Mouse (Mus musculus): Measurements from ENCODE around the gene Maea. TPM values are rescaled to one million over a fixed set of nuclear protein-coding genes. Genes with fewer than 3 reads are reported as not detected.
"Not testable (repeated sequence)": the region's sequence is repeated elsewhere in the genome, so short reads cannot be mapped to it uniquely, and the experiment has no call there.

Maea gene
- total RNA-seq (2017), result 240 and 243 TPM in 2 replicates

- peak; percentile 100 for ATAC-seq (replicated peaks in 1 of 2; ENCODE audit: insufficient read depth in 1 of 2, low FRiP score in 2 of 2, low TSS enrichment in 1 of 2, low read depth in 1 of 2, poor library complexity in 2 of 2, severe bottlenecking in 2 of 2)
These were observed at the start of gene Maea for GRCm38 (mm10) chr5:33335273-33335976. Gene Maea (plus strand): TSS chr5:33335509.

- ATAC-seq (replicated peaks in 1 of 2; ENCODE audit: insufficient read depth in 1 of 2, low FRiP score in 2 of 2, low TSS enrichment in 1 of 2, low read depth in 1 of 2, poor library complexity in 2 of 2, severe bottlenecking in 2 of 2), result no peak
These were observed 41.4 kb upstream of the Maea start for GRCm38 (mm10) chr5:33293796-33294430.

- ATAC-seq (replicated peaks in 1 of 2; ENCODE audit: insufficient read depth in 1 of 2, low FRiP score in 2 of 2, low TSS enrichment in 1 of 2, low read depth in 1 of 2, poor library complexity in 2 of 2, severe bottlenecking in 2 of 2), result 0 out of 4 replicates have a peak, but pooled peaks of 1 of the 2 experiments have one; percentile 36
These were observed 38.1 kb upstream of the Maea start for GRCm38 (mm10) chr5:33297164-33297563.

- no peak for ATAC-seq (replicated peaks in 1 of 2; ENCODE audit: insufficient read depth in 1 of 2, low FRiP score in 2 of 2, low TSS enrichment in 1 of 2, low read depth in 1 of 2, poor library complexity in 2 of 2, severe bottlenecking in 2 of 2)
These were observed 33.5 kb upstream of the Maea start for GRCm38 (mm10) chr5:33301801-33302200.

GRCm38 (mm10) chr5:33310704-33311462 is 24.4 kb upstream of the Maea start:
- ATAC-seq (replicated peaks in 1 of 2; ENCODE audit: insufficient read depth in 1 of 2, low FRiP score in 2 of 2, low TSS enrichment in 1 of 2, low read depth in 1 of 2, poor library complexity in 2 of 2, severe bottlenecking in 2 of 2), result no peak

- ATAC-seq (replicated peaks in 1 of 2; ENCODE audit: insufficient read depth in 1 of 2, low FRiP score in 2 of 2, low TSS enrichment in 1 of 2, low read depth in 1 of 2, poor library complexity in 2 of 2, severe bottlenecking in 2 of 2), result no peak
These were observed 23.1 kb upstream of the Maea start for GRCm38 (mm10) chr5:33312192-33312591.

- no peak for ATAC-seq (replicated peaks in 1 of 2; ENCODE audit: insufficient read depth in 1 of 2, low FRiP score in 2 of 2, low TSS enrichment in 1 of 2, low read depth in 1 of 2, poor library complexity in 2 of 2, severe bottlenecking in 2 of 2)
These were observed 10.8 kb upstream of the Maea start for GRCm38 (mm10) chr5:33324491-33324890.

GRCm38 (mm10) chr5:33334381-33335272 is 682 bp upstream of the Maea start:
- ATAC-seq (replicated peaks in 1 of 2; ENCODE audit: insufficient read depth in 1 of 2, low FRiP score in 2 of 2, low TSS enrichment in 1 of 2, low read depth in 1 of 2, poor library complexity in 2 of 2, severe bottlenecking in 2 of 2), result no peak

GRCm38 (mm10) chr5:33335977-33336360 is 660 bp downstream of the Maea start:
- ATAC-seq (replicated peaks in 1 of 2; ENCODE audit: insufficient read depth in 1 of 2, low FRiP score in 2 of 2, low TSS enrichment in 1 of 2, low read depth in 1 of 2, poor library complexity in 2 of 2, severe bottlenecking in 2 of 2), result peak in 1 of 2 experiments; percentile 38; a peak in 2 of 4 replicates

GRCm38 (mm10) chr5:33337206-33337605 is 1.9 kb downstream of the Maea start:
- no peak for ATAC-seq (replicated peaks in 1 of 2; ENCODE audit: insufficient read depth in 1 of 2, low FRiP score in 2 of 2, low TSS enrichment in 1 of 2, low read depth in 1 of 2, poor library complexity in 2 of 2, severe bottlenecking in 2 of 2)

GRCm38 (mm10) chr5:33341165-33341564 is 5.9 kb downstream of the Maea start:
- ATAC-seq (replicated peaks in 1 of 2; ENCODE audit: insufficient read depth in 1 of 2, low FRiP score in 2 of 2, low TSS enrichment in 1 of 2, low read depth in 1 of 2, poor library complexity in 2 of 2, severe bottlenecking in 2 of 2), result no peak

- not testable (repeated sequence) for ATAC-seq (replicated peaks in 1 of 2; ENCODE audit: insufficient read depth in 1 of 2, low FRiP score in 2 of 2, low TSS enrichment in 1 of 2, low read depth in 1 of 2, poor library complexity in 2 of 2, severe bottlenecking in 2 of 2)
These were observed 6.9 kb downstream of the Maea start for GRCm38 (mm10) chr5:33342248-33342647.

GRCm38 (mm10) chr5:33342821-33343220 is 7.5 kb downstream of the Maea start:
- ATAC-seq (replicated peaks in 1 of 2; ENCODE audit: insufficient read depth in 1 of 2, low FRiP score in 2 of 2, low TSS enrichment in 1 of 2, low read depth in 1 of 2, poor library complexity in 2 of 2, severe bottlenecking in 2 of 2), result no peak

GRCm38 (mm10) chr5:33343571-33343970 is 8.3 kb downstream of the Maea start:
- ATAC-seq (replicated peaks in 1 of 2; ENCODE audit: insufficient read depth in 1 of 2, low FRiP score in 2 of 2, low TSS enrichment in 1 of 2, low read depth in 1 of 2, poor library complexity in 2 of 2, severe bottlenecking in 2 of 2), result no peak

GRCm38 (mm10) chr5:33344070-33344469 is 8.8 kb downstream of the Maea start:
- ATAC-seq (replicated peaks in 1 of 2; ENCODE audit: insufficient read depth in 1 of 2, low FRiP score in 2 of 2, low TSS enrichment in 1 of 2, low read depth in 1 of 2, poor library complexity in 2 of 2, severe bottlenecking in 2 of 2), result no peak

GRCm38 (mm10) chr5:33347620-33348019 is 12.3 kb downstream of the Maea start:
- ATAC-seq (replicated peaks in 1 of 2; ENCODE audit: insufficient read depth in 1 of 2, low FRiP score in 2 of 2, low TSS enrichment in 1 of 2, low read depth in 1 of 2, poor library complexity in 2 of 2, severe bottlenecking in 2 of 2), result no peak

- ATAC-seq (replicated peaks in 1 of 2; ENCODE audit: insufficient read depth in 1 of 2, low FRiP score in 2 of 2, low TSS enrichment in 1 of 2, low read depth in 1 of 2, poor library complexity in 2 of 2, severe bottlenecking in 2 of 2), result no peak
These were observed 13.9 kb downstream of the Maea start for GRCm38 (mm10) chr5:33349205-33349604.

Data from hematopoietic stem cell, adult 5-6 weeks (primary cell).